Mouse (Mus musculus) embryonic facial prominence, embryonic 15.5 days (tissue): ENCODE data around the gene Sult1c1. TPM values are rescaled to one million over a fixed set of nuclear protein-coding genes. Genes with fewer than 3 reads are reported as not detected.
"Not testable (repeated sequence)": the region's sequence is repeated elsewhere in the genome, so short reads cannot be mapped to it uniquely, and the experiment has no call there.

ENCODE experiments used
- ATAC-seq: fragments of 200-750 bp; cut with Nextera tagmentation; 2 replicates; pipeline ENCODE4 v1.8.0; 2017; ENCODE audit warnings: low read depth, moderate TSS enrichment; ENCODE audit not compliant: insufficient number of reproducible peaks, low FRiP score, low TSS enrichment
- H3K27ac ChIP-seq: fragments of 300-500 bp; sonication (generic); replicated peaks from 2 replicates; pipeline ENCODE4 v1.5.1; 2015; ENCODE audit warnings: mild to moderate bottlenecking, inconsistent platforms
- H3K27me3 ChIP-seq: fragments of 300-500 bp; sonication (generic); 2 replicates; pipeline ENCODE4 v1.6.1; 2015; ENCODE audit warnings: inconsistent platforms
- H3K36me3 ChIP-seq: fragments of 300-500 bp; sonication (generic); 2 replicates; pipeline ENCODE4 v1.6.1; 2015; ENCODE audit warnings: mild to moderate bottlenecking, inconsistent platforms
- H3K4me1 ChIP-seq: fragments of 300-500 bp; sonication (generic); 2 replicates; pipeline ENCODE4 v1.6.1; 2015; ENCODE audit warnings: inconsistent platforms
- H3K4me2 ChIP-seq: fragments of 300-500 bp; sonication (generic); replicated peaks from 2 replicates; pipeline ENCODE4 v1.6.1; 2015; ENCODE audit warnings: mild to moderate bottlenecking, inconsistent platforms
- H3K4me3 ChIP-seq: fragments of 300-500 bp; sonication (generic); replicated peaks from 2 replicates; pipeline ENCODE4 v1.5.1; 2015; ENCODE audit warnings: mild to moderate bottlenecking, inconsistent platforms
- H3K9ac ChIP-seq: fragments of 300-500 bp; sonication (generic); 2 replicates; pipeline ENCODE4 v1.6.1; 2015; ENCODE audit warnings: inconsistent platforms
- H3K9me3 ChIP-seq: fragments of 300-500 bp; sonication (generic); replicated peaks from 2 replicates; pipeline ENCODE4 v1.6.1; 2016; ENCODE audit warnings: inconsistent platforms
- WGBS: fragments of 180-500 bp; shearing (Covaris S2); methylation state at CpG from one replicate; pipeline ENCODE4 v1.1.7; 2015; 5-methylcytosine and 5-hydroxymethylcytosine counted together
- polyA plus RNA-seq: library from polyadenylated mRNA; unstranded; fragments of >200 nt; fragmentation: Nextera tagmentation; extraction: Ambion mirVana; gene quantifications from 2 replicates; pipeline ENCODE4 v1.2.1, GENCODE M21; 2015

Gene Sult1c1
- 5.7 and 11.0 TPM in 2 replicates for polyA plus RNA-seq

DNA sequence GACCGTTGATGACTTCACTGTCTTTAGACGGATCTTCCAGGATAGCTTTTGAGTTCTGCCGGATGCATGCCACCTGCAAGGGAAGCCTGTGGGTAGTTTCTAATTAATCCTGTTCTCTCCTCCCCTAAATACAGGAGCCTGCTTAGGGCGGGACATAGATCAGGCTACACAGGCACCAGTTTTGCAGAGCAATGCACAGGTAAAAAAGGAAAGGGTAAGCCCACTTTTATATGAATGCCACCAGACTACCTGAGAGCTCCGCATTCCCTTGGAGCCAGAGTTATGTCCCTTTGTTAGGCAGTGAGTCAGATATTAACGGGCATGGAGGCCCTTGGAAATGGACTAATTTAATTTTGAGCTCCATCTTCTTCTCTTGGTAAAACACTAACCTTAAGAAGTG is at the start of gene Sult1c1:
TSS of gene Sult1c1 (minus strand) at position 101 of the 400 bp plus-strand sequence.
- Histone ChIP-seq H3K9me3 (no peaks in the 10 kb centered on the region), H3K27ac (no peak within 1 kb of the TSS), H3K36me3 (no peaks in the 10 kb centered on the region), H3K4me3 (no peak within 1 kb of the TSS), H3K4me1 (no peaks in the 10 kb centered on the region), H3K27me3 (no peaks in the 10 kb centered on the region), H3K4me2 (no peak within 1 kb of the TSS), H3K9ac (no peak within 1 kb of the TSS)
- WGBS: 78% methylated on average over 6 of the region's 6 CpGs
- ATAC-seq: no peak

DNA sequence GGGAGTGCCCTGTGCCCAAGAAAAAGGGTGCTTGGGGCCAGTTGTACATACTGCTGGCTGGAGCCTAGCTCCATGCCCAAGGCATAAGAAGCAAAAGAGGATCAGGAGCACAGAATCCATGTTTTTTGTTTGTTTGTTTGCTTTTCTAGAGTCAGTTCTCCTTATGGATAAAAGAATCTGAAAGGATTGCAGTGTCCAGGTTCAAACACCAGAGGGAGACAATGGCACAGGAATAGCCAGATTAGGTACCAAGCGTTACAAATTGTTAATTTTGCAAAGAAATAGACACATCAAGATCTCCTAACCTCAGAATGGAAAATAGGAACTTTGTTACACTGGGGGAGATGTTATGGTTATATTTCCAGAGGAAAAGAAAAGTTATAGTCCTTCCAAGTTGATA is 23.7 kb upstream of the Sult1c1 start:
- Histone ChIP-seq H3K4me1 (no peaks in the 10 kb centered on the region), H3K36me3 (no peaks in the 10 kb centered on the region), H3K4me2 (no peak overlapping the region), H3K9ac (no peak overlapping the region), H3K27me3 (no peaks in the 10 kb centered on the region), H3K9me3 (no peaks in the 10 kb centered on the region), H3K27ac (no peak overlapping the region), H3K4me3 (no peak overlapping the region)
- ATAC-seq: no peak
- WGBS: 8% methylated on average over 1 of the region's 1 CpGs

DNA sequence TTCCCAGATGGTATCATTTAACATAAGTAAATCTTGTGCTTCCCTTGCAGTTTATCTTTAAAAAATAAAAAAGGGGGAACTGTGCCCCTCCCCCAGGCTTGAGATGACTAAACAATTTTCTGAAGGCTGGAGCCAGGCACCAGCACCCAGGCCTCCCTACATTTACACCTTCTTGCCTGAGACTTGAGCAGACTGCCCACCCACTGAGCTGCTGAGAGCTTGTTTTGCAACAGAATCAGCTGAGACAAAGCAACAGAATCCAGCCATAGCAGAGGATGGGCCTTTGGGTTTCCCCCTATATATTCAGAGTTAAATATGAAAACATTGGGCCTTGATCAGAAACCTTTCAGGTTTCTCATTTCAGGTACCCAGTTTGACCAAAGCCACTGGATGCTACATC is 20.7 kb upstream of the Sult1c1 start:
- H3K4me1 ChIP-seq: no peaks in the 10 kb centered on the region
- no peak overlapping the region for H3K4me2 ChIP-seq
- no peaks in the 10 kb centered on the region for H3K36me3 ChIP-seq
- no peak for ATAC-seq
- H3K27ac ChIP-seq: no peak overlapping the region
- no peak overlapping the region for H3K9ac ChIP-seq
- no peaks in the 10 kb centered on the region for H3K27me3 ChIP-seq
- no peaks in the 10 kb centered on the region for H3K9me3 ChIP-seq
- no peak overlapping the region for H3K4me3 ChIP-seq

DNA sequence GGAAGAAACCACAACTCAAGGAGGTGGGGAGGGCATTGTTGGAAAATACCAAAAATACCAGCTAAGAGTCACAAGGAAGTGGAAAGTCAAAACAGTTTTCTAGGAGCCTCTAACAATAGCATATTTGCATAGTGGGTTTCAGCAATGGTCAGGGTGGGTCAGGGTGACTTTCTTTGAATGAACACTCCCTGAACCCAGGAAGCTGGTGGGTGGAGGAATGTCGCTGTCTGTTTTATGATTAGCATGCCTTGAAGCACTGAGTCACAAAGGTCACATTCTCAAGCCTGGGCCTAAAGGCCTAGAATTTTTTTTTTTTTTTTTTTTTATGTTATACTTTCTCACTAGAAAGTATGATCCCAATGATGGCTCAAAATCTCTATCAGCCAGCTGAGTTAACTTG is 20.1 kb upstream of the Sult1c1 start:
- ATAC-seq, H3K9me3 ChIP-seq, H3K9ac ChIP-seq, H3K27ac ChIP-seq, H3K4me2 ChIP-seq, H3K27me3 ChIP-seq, H3K4me1 ChIP-seq, H3K36me3 ChIP-seq, H3K4me3 ChIP-seq: not testable (repeated sequence)
- WGBS: 48% methylated on average over 1 of the region's 1 CpGs

- Histone ChIP-seq H3K27me3 (no peaks in the 10 kb centered on the region), H3K4me1 (no peaks in the 10 kb centered on the region), H3K9ac (no peak overlapping the region), H3K4me2 (no peak overlapping the region), H3K36me3 (no peaks in the 10 kb centered on the region), H3K27ac (no peak overlapping the region), H3K9me3 (no peaks in the 10 kb centered on the region), H3K4me3 (no peak overlapping the region)
- ATAC-seq: no peak
- 76% methylated on average over 4 of the region's 4 CpGs for WGBS
Measured at GRCm38 (mm10) chr17:54003522-54003921, 13.0 kb upstream of the Sult1c1 start.

- no peak overlapping the region for H3K27ac ChIP-seq
- H3K4me3 ChIP-seq: no peak overlapping the region
- no peak overlapping the region for H3K4me2 ChIP-seq
- no peaks in the 10 kb centered on the region for H3K36me3 ChIP-seq
- H3K9ac ChIP-seq: no peak overlapping the region
- no peak for ATAC-seq
- no peaks in the 10 kb centered on the region for H3K4me1 ChIP-seq
- no peaks in the 10 kb centered on the region for H3K9me3 ChIP-seq
- 85% methylated on average over 4 of the region's 4 CpGs for WGBS
- no peaks in the 10 kb centered on the region for H3K27me3 ChIP-seq
Measured at GRCm38 (mm10) chr17:53973606-53974005, 16.9 kb downstream of the Sult1c1 start.

DNA sequence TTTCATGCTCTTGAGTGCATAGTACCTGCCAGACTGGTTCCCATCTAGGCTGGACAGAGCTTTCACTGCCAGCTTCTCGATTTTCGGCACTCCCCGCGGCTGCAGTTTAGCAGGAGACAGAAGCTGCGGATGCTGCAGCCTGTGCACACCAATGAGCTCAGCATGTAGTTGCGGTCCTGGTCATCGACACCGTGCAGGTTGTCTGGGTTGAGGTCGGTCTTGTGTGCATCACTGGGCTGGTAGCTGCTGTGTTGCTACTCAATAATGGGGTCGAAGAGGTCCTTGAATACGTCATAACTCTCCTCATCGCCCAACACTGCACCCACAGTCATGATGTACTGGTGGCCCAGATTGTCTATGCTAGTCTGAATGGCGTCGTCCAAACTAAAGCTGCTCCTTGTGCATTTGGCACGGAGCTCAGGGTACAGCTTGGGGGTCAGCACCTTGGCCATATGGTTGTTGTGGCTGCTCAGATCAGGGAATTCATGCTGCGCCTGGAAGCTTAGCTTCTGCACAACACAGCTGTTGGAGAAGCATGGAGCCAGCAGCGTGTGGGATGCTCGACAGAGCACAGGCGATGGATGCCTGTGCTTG is 48.8 kb downstream of the Sult1c1 start:
- WGBS: 91% methylated on average over 19 of the region's 19 CpGs
- no peaks in the 10 kb centered on the region for H3K9me3 ChIP-seq
- no peaks in the 10 kb centered on the region for H3K27me3 ChIP-seq
- no peak overlapping the region for H3K27ac ChIP-seq
- no peaks in the 10 kb centered on the region for H3K4me1 ChIP-seq
- no peak overlapping the region for H3K9ac ChIP-seq
- H3K4me2 ChIP-seq: no peak overlapping the region
- no peak overlapping the region for H3K4me3 ChIP-seq
- H3K36me3 ChIP-seq: no peaks in the 10 kb centered on the region
- no peak for ATAC-seq

DNA sequence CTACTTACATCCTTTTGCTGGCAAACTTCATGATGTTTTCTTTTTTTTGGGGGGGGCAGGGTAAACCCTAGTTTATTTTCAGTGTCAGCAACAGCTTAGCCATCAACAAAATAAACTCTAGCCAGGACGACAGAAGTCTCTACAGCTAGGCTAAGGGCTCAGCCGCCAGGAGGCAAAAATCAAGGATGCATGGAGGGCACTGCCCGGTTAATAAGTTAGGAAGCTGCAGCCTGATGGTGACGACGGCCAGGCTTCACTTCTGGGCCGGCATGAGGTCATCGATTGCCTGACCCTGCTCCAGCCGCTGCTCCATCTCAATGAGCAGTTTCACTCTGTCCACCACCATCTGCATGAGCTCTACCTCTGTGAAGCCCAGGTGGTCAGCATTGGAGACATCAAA is 49.7 kb downstream of the Sult1c1 start:
- no peak overlapping the region for H3K4me3 ChIP-seq
- H3K4me1 ChIP-seq: no peaks in the 10 kb centered on the region
- no peaks in the 10 kb centered on the region for H3K9me3 ChIP-seq
- H3K27ac ChIP-seq: no peak overlapping the region
- WGBS: 91% methylated on average over 8 of the region's 8 CpGs
- no peak for ATAC-seq
- H3K36me3 ChIP-seq: no peaks in the 10 kb centered on the region
- H3K27me3 ChIP-seq: no peaks in the 10 kb centered on the region
- no peak overlapping the region for H3K9ac ChIP-seq
- H3K4me2 ChIP-seq: no peak overlapping the region

Other genes with a start within 250 kb of the Sult1c1 start
- gene Sult1c2, start 144.3 kb downstream of the Sult1c1 start, polyA plus RNA-seq: not detected in 2 replicates